Mouse (Mus musculus): Measurements from ENCODE around the gene Hagh.

Gene Hagh

GRCm38 (mm10) chr17:24885356-24886133 is 45.6 kb downstream of the Hagh start:
- no peak for DNase-seq (ENCODE audit: low read depth in 1 of 2, low spot score in 2 of 2)

- DNase-seq (ENCODE audit: low read depth in 1 of 2, low spot score in 2 of 2), result peak; percentile 90 to 99
These were observed 46.4 kb downstream of the Hagh start, which contains the start of the genes Nubp2 and Spsb3 for GRCm38 (mm10) chr17:24886134-24886931. TSS of gene Nubp2 (minus strand) at chr17:24886349. TSS of gene Spsb3 (plus strand) at chr17:24886643.

- no peak for DNase-seq (ENCODE audit: low read depth in 1 of 2, low spot score in 2 of 2)
These were observed 47.0 kb downstream of the Hagh start for GRCm38 (mm10) chr17:24886932-24887271.

GRCm38 (mm10) chr17:24887291-24888080 is 47.5 kb downstream of the Hagh start:
- no peak for DNase-seq (ENCODE audit: low read depth in 1 of 2, low spot score in 2 of 2)

GRCm38 (mm10) chr17:24888862-24889261 is 48.9 kb downstream of the Hagh start:
- DNase-seq (ENCODE audit: low read depth in 1 of 2, low spot score in 2 of 2), result no peak

GRCm38 (mm10) chr17:24890151-24891092 is 50.5 kb downstream of the Hagh start:
- no peak for DNase-seq (ENCODE audit: low read depth in 1 of 2, low spot score in 2 of 2)

- no peak for DNase-seq (ENCODE audit: low read depth in 1 of 2, low spot score in 2 of 2)
These were observed 51.4 kb downstream of the Hagh start for GRCm38 (mm10) chr17:24891321-24891720.

GRCm38 (mm10) chr17:24892785-24893184 is 52.8 kb downstream of the Hagh start:
- no peak for DNase-seq (ENCODE audit: low read depth in 1 of 2, low spot score in 2 of 2)

GRCm38 (mm10) chr17:24893276-24893675 is 53.3 kb downstream of the Hagh start:
- DNase-seq (ENCODE audit: low read depth in 1 of 2, low spot score in 2 of 2), result no peak

- DNase-seq (ENCODE audit: low read depth in 1 of 2, low spot score in 2 of 2), result no peak
These were observed 54.4 kb downstream of the Hagh start for GRCm38 (mm10) chr17:24894061-24894994.

- peak; percentile 43 to 61 for DNase-seq (ENCODE audit: low read depth in 1 of 2, low spot score in 2 of 2)
These were observed 55.1 kb downstream of the Hagh start, which contains the start of the genes Eme2 and Mrps34 for GRCm38 (mm10) chr17:24894995-24895547. TSS of gene Eme2 (minus strand) at chr17:24895087. TSS of gene Mrps34 (plus strand) at chr17:24895116.

- DNase-seq (ENCODE audit: low read depth in 1 of 2, low spot score in 2 of 2), result no peak
These were observed 55.8 kb downstream of the Hagh start for GRCm38 (mm10) chr17:24895571-24896240.

GRCm38 (mm10) chr17:24896241-24896992 is 56.5 kb downstream of the Hagh start, which contains the start of gene Nme3:
TSS of gene Nme3 (plus strand) at chr17:24896500.
- no peak for DNase-seq (ENCODE audit: low read depth in 1 of 2, low spot score in 2 of 2)

GRCm38 (mm10) chr17:24896993-24897269 is 57.0 kb downstream of the Hagh start:
- DNase-seq (ENCODE audit: low read depth in 1 of 2, low spot score in 2 of 2), result no peak

- no peak for DNase-seq (ENCODE audit: low read depth in 1 of 2, low spot score in 2 of 2)
These were observed 57.7 kb downstream of the Hagh start for GRCm38 (mm10) chr17:24897600-24897999.

- DNase-seq (ENCODE audit: low read depth in 1 of 2, low spot score in 2 of 2), result no peak
These were observed 58.3 kb downstream of the Hagh start for GRCm38 (mm10) chr17:24898041-24898854.

GRCm38 (mm10) chr17:24899153-24899552 is 59.2 kb downstream of the Hagh start:
- no peak for DNase-seq (ENCODE audit: low read depth in 1 of 2, low spot score in 2 of 2)

All from monocyte, adult 2 months (primary cell).